In the genomic region with DNA sequence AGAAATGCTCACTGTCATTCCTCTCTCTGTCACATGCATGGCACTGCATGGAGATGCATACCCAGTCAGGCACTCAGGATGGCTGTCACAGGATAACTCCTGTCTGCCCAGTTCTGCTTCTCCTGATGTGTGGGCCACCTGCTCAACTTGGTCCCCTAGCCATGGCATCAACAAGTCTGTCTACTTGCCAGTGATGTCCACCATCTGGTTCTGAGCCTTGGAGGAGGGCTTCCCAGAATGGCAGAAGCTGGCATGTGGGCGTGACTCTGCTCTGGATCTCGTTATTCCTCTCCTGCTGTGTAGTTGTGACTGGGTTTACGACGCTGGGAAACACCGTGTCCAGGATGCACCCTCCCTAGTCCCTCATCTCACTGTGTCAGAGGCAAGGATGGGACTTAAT, we compare ENCODE assay signal across 20 mouse cellular contexts.
DNase-seq lines count a peak whose midpoint lies in the region; ATAC-seq and TF ChIP-seq lines count a peak whose summit lies in the region.
"Had no signal": no experiment of that assay in that cellular context is flagged by ENCODE, and none has a peak within 500 bp of the region (broad histone marks: within the 10 kb centered on the region; RNA-seq: fewer than 3 reads in every experiment).

No protein-coding gene starts in this region.

- no peaks in the 10 kb centered on the region for H3K4me1 ChIP-seq in hindbrain, postnatal 0 days (ENCODE audit: insufficient read depth, low read length)
- H3K4me1 ChIP-seq in hindbrain, embryonic 11.5 days (replicated peaks; ENCODE audit: control insufficient read depth, insufficient read depth, low read length) = no peaks in the 10 kb centered on the region
- H3K4me1 ChIP-seq in embryonic facial prominence, embryonic 10.5 days = no peaks in the 10 kb centered on the region

- no peaks in the 10 kb centered on the region for H3K27me3 ChIP-seq in hindbrain, postnatal 0 days (ENCODE audit: insufficient read depth, low read length)
- H3K27me3 ChIP-seq in hindbrain, embryonic 11.5 days (ENCODE audit: control insufficient read depth, insufficient read depth, low read length) = no peaks in the 10 kb centered on the region
- no peaks in the 10 kb centered on the region for H3K27me3 ChIP-seq in embryonic facial prominence, embryonic 10.5 days (replicated peaks; ENCODE audit: low read depth, poor library complexity, severe bottlenecking)
- H3K27me3 ChIP-seq: CH12.LX; embryonic facial prominence, embryonic 13.5 days had no signal

- TF ChIP-seq CTCF in hindbrain, postnatal 0 days (IDR thresholded peaks at IDR 0.05; ENCODE audit: low read depth) = no peak

- no peak overlapping the region for H3K4me3 ChIP-seq in hindbrain, postnatal 0 days (ENCODE audit: low read length)
- H3K4me3 ChIP-seq in hindbrain, embryonic 11.5 days (ENCODE audit: low read depth, low read length) = no peak overlapping the region
- H3K4me3 ChIP-seq in embryonic facial prominence, embryonic 10.5 days = no peak overlapping the region
- H3K4me3 ChIP-seq: embryonic facial prominence, embryonic 13.5 days; heart, adult 2 months had no signal

- no peak overlapping the region for H3K9ac ChIP-seq in hindbrain, postnatal 0 days (replicated peaks; ENCODE audit: low read length)
- no peak overlapping the region for H3K9ac ChIP-seq in hindbrain, embryonic 11.5 days (ENCODE audit: low read depth, low read length)
- H3K9ac ChIP-seq: embryonic facial prominence, embryonic 13.5 days; liver, postnatal 0 days had no signal

- no peak overlapping the region for H3K4me2 ChIP-seq in hindbrain, postnatal 0 days (ENCODE audit: low read depth, low read length)
- H3K4me2 ChIP-seq in hindbrain, embryonic 11.5 days (replicated peaks; ENCODE audit: low read depth, low read length) = no peak overlapping the region
- H3K4me2 ChIP-seq: embryonic facial prominence, embryonic 13.5 days had no signal

- H3K9me3 ChIP-seq in hindbrain, postnatal 0 days (ENCODE audit: low read length) = no peaks in the 10 kb centered on the region
- H3K9me3 ChIP-seq in hindbrain, embryonic 11.5 days (ENCODE audit: control insufficient read depth, low read length) = no peaks in the 10 kb centered on the region
- H3K9me3 ChIP-seq in embryonic facial prominence, embryonic 10.5 days = no peaks in the 10 kb centered on the region
- H3K9me3 ChIP-seq: embryonic facial prominence, embryonic 13.5 days had no signal

- no peaks in the 10 kb centered on the region for H3K36me3 ChIP-seq in hindbrain, postnatal 0 days (ENCODE audit: insufficient read depth, low read length)
- no peaks in the 10 kb centered on the region for H3K36me3 ChIP-seq in hindbrain, embryonic 11.5 days (ENCODE audit: control insufficient read depth, insufficient read depth, low read length)
- H3K36me3 ChIP-seq in embryonic facial prominence, embryonic 10.5 days (replicated peaks) = peaks cover 98% of the 10 kb centered on the region

- ATAC-seq in hindbrain, postnatal 0 days = peak; percentile 66
- ATAC-seq in hindbrain, embryonic 11.5 days (ENCODE audit: low FRiP score) = no peak
- ATAC-seq: inflammation-experienced regulatory T-cells, adult 6 months; liver, postnatal 0 days; midbrain, embryonic 16.5 days had no signal

- 0 out of 2 replicates have a peak overlapping the region, but pooled peaks have one; percentile 50 for H3K27ac ChIP-seq in hindbrain, postnatal 0 days
- H3K27ac ChIP-seq in hindbrain, embryonic 11.5 days (ENCODE audit: low read depth, low read length) = no peak overlapping the region
- H3K27ac ChIP-seq in embryonic facial prominence, embryonic 10.5 days (replicated peaks) = no peak overlapping the region
- H3K27ac ChIP-seq: embryonic facial prominence, embryonic 13.5 days; heart, adult 2 months had no signal

- 51% methylated on average over 5 of the region's 5 CpGs for whole genome bisulfite sequencing in hindbrain, postnatal 0 days
- WGBS in hindbrain, embryonic 11.5 days = 83% methylated on average over 5 of the region's 5 CpGs
- WGBS in embryonic facial prominence, embryonic 10.5 days = 83% methylated on average over 5 of the region's 5 CpGs

- peak; percentile 62 for DNase-seq in hindbrain, postnatal 0 days (ENCODE audit: low spot score)
- no peak for DNase-seq in hindbrain, embryonic 11.5 days (ENCODE audit: low spot score)
- DNase-seq in right cerebral cortex, adult 18-20 months = peak; percentile 24
- DNase-seq in right cerebral cortex, postnatal 25 days = no peak
- DNase-seq in cerebellum, adult 9-10 months = peak; percentile 31
- no peak for DNase-seq in embryonic facial prominence, embryonic 10.5 days (ENCODE audit: low spot score)
- DNase-seq in adrenal gland, adult 18-20 months (ENCODE audit: low spot score in 2 of 2) = no peak
- DNase-seq: adrenal gland, postnatal 25 days; gastrocnemius, postnatal 25 days; heart, adult 2 months; heart, postnatal 36 days; kidney, adult 9 months; kidney, postnatal 36 days; liver, postnatal 0 days; lung, postnatal 14 days; thymus, postnatal 4 days had no signal

Comparison
In these comparisons a context has a peak if more than half of its experiments do, and no peak if none do; other contexts are left out.
1. DNase-seq: peak in hindbrain, postnatal 0 days (single experiment), right cerebral cortex, adult 18-20 months (single experiment) and cerebellum, adult 9-10 months (single experiment); none in hindbrain, embryonic 11.5 days (single experiment), right cerebral cortex, postnatal 25 days (single experiment), embryonic facial prominence, embryonic 10.5 days (single experiment) and adrenal gland, adult 18-20 months (0 of 2).